In the genomic region with DNA sequence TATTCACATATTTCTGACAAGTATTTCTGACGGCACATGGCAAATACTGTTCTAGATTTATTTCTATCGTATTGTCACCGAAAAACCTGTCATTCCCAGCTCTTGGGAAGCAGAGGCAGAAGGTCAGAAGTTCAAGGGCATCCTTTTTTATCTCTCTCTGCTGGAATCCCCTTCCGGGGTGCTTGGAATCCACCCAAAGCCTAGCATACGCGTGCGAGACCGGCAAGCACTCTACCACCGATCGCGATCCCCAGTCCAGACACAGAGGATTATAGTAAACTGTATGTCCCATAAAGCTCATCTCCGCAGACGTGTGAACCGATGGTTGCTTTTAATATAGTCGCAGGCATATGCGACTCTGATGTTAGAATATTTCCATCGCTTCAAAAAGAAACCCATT, we compare ENCODE assay signal across 30 mouse cellular contexts.
"Had no signal": no experiment of that assay in that cellular context is flagged by ENCODE, and none has a peak within 500 bp of the region (broad histone marks: within the 10 kb centered on the region; RNA-seq: fewer than 3 reads in every experiment).

No protein-coding gene starts in this region.

- H3K27me3 ChIP-seq: limb, embryonic 12.5 days; limb, embryonic 13.5 days; limb, embryonic 15.5 days; liver, embryonic 12.5 days; liver, embryonic 13.5 days; liver, embryonic 15.5 days; lung, embryonic 15.5 days; midbrain, embryonic 12.5 days; midbrain, embryonic 15.5 days; neural tube, embryonic 12.5 days had no signal

- H3K4me3 ChIP-seq: left cerebral cortex, adult 2 months; limb, embryonic 10.5 days; limb, embryonic 12.5 days; limb, embryonic 13.5 days; limb, embryonic 15.5 days; liver, embryonic 12.5 days; liver, embryonic 13.5 days; liver, embryonic 15.5 days; lung, embryonic 15.5 days; megakaryocyte, embryonic 14.5 days; midbrain, embryonic 10.5 days; midbrain, embryonic 12.5 days; midbrain, embryonic 15.5 days; myocyte; neural tube, embryonic 12.5 days had no signal

- H3K27ac ChIP-seq: left cerebral cortex, adult 2 months; limb, embryonic 10.5 days; limb, embryonic 12.5 days; limb, embryonic 13.5 days; limb, embryonic 15.5 days; liver, embryonic 12.5 days; liver, embryonic 13.5 days; liver, embryonic 14.5 days; liver, embryonic 15.5 days; lung, embryonic 15.5 days; macrophage; midbrain, embryonic 10.5 days; midbrain, embryonic 12.5 days; midbrain, embryonic 15.5 days; neural tube, embryonic 12.5 days had no signal

- H3K4me2 ChIP-seq: limb, embryonic 12.5 days; limb, embryonic 13.5 days; limb, embryonic 15.5 days; liver, embryonic 11.5 days; liver, embryonic 12.5 days; liver, embryonic 13.5 days; liver, embryonic 15.5 days; lung, embryonic 14.5 days; lung, embryonic 15.5 days; midbrain, embryonic 12.5 days; midbrain, embryonic 15.5 days; neural tube, embryonic 12.5 days had no signal

- ATAC-seq: liver, embryonic 12.5 days; liver, postnatal 0 days; lung, postnatal 0 days; midbrain, embryonic 15.5 days; midbrain, embryonic 16.5 days had no signal

- H3K9ac ChIP-seq: limb, embryonic 12.5 days; limb, embryonic 13.5 days; limb, embryonic 15.5 days; liver, embryonic 12.5 days; liver, embryonic 13.5 days; liver, embryonic 14.5 days; liver, embryonic 15.5 days; liver, postnatal 0 days; lung, embryonic 14.5 days; lung, embryonic 15.5 days; midbrain, embryonic 12.5 days; midbrain, embryonic 15.5 days; neural tube, embryonic 12.5 days had no signal

- H3K4me1 ChIP-seq: limb, embryonic 10.5 days; limb, embryonic 12.5 days; limb, embryonic 13.5 days; limb, embryonic 15.5 days; liver, embryonic 12.5 days; liver, embryonic 15.5 days; neural tube, embryonic 12.5 days had no signal

- H3K36me3 ChIP-seq: limb, embryonic 10.5 days; limb, embryonic 12.5 days; limb, embryonic 13.5 days; limb, embryonic 15.5 days; liver, embryonic 12.5 days; liver, embryonic 13.5 days; liver, embryonic 15.5 days; lung, embryonic 15.5 days; midbrain, embryonic 10.5 days; midbrain, embryonic 12.5 days; midbrain, embryonic 15.5 days; neural tube, embryonic 12.5 days had no signal

- DNase-seq: left cerebral cortex, postnatal 4 days; liver; liver, embryonic 13.5 days; liver, postnatal 0 days; lung, adult 18-20 months; lung, adult 2 months; lung, embryonic 14.5 days; lung, postnatal 10 days; lung, postnatal 36 days; lung, postnatal 4 days; midbrain, embryonic 14.5 days had no signal

- H3K9me3 ChIP-seq: limb, embryonic 10.5 days; limb, embryonic 12.5 days; limb, embryonic 13.5 days; limb, embryonic 15.5 days; liver, embryonic 12.5 days; liver, embryonic 13.5 days; liver, embryonic 15.5 days; lung, embryonic 15.5 days; megakaryocyte, embryonic 14.5 days; midbrain, embryonic 10.5 days; midbrain, embryonic 12.5 days; midbrain, embryonic 15.5 days; neural tube, embryonic 12.5 days had no signal
